Mouse (Mus musculus) kidney, adult 2 months (tissue): ENCODE data around the gene H2-Q6.
"Not testable (repeated sequence)": the region's sequence is repeated elsewhere in the genome, so short reads cannot be mapped to it uniquely, and the experiment has no call there.

Experiments
- CTCF ChIP-seq: fragments of 200-500 bp; conservative IDR thresholded peaks from 2 replicates; pipeline ENCODE4 v1.5.1; 2011; ENCODE audit warnings: low read depth, mild to moderate bottlenecking, control low read depth, low read length, moderate library complexity, mixed read lengths; ENCODE audit not compliant: insufficient read depth, insufficient read length
- POLR2A ChIP-seq: fragments of 200-500 bp; IDR thresholded peaks from one replicate; pipeline ENCODE4 v1.6.1; 2011; ENCODE audit warnings: low read depth, low read length, control low read depth

DNA sequence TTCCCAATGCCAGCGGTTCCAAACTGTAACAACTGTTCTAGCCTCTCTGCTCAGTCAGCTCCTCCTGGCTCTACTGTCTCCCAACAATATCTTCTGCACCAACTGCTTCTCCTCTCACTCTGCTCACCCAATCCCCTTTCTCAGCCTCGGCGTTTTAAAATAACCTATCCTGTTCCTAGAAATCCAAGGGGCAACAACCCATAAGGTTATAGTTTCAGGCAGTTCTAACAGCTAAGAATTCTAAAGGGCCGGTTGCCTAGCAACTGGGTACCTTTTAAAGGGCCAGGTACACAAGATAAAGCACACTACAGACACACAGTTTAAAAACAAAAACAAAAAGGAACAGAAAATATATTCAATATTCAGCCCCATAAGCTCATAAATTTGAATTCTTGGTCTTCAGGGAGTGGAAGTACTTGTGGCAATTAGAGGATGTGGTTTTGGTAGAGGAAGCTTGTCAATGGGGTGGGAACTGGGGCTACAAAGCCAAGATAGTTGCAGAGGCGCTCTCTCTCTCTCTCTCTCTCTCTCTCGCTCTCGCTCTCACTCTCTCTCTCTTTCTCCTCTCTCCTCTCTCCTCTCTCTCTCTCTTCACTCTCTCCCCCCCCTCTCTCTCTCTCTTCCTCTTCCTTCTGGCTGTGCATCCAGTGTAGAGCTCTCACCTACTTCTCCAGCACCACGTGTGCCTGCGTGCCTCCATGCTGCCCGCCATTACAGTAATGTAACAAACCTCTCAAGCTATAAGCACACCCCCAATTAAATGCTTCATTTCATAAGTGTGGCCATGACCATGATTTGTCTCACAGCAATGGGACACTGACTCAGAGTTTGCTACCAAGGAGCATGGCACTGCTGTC lies 9.1 kb upstream of the H2-Q6 start:
- not testable (repeated sequence) for TF ChIP-seq POLR2A, CTCF
